Mouse (Mus musculus): Measurements from ENCODE around the gene Pam.

Gene Pam

GRCm38 (mm10) chr1:98119595-98119994 lies 24.1 kb upstream of the Pam start:
- no peak for TF ChIP-seq NANOG (IDR thresholded peaks at IDR 0.05; ENCODE audit: borderline replicate concordance, low read length)
- no peak for TF ChIP-seq CTCF (conservative IDR thresholded peaks at IDR 0.05; ENCODE audit: low read length)
- Histone ChIP-seq H3K9me3 (ENCODE audit: low read length) (no peaks in the 10 kb centered on the region), H3K4me3 (replicated peaks; ENCODE audit: low read length) (no peak overlapping the region), H3K4me1 (replicated peaks; ENCODE audit: low read depth, low read length) (no peaks in the 10 kb centered on the region), H3K27me3 (ENCODE audit: insufficient read depth, low read length) (no peaks in the 10 kb centered on the region), H3K36me3 (ENCODE audit: insufficient read depth, low read length) (no peaks in the 10 kb centered on the region)

GRCm38 (mm10) chr1:98107599-98107998 lies 12.2 kb upstream of the Pam start:
- TF ChIP-seq POU5F1 (IDR thresholded peaks at IDR 0.05; ENCODE audit: borderline replicate concordance, low read length) (no peak), NANOG (IDR thresholded peaks at IDR 0.05; ENCODE audit: borderline replicate concordance, low read length) (no peak), CTCF (conservative IDR thresholded peaks at IDR 0.05; ENCODE audit: low read length) (no peak)
- H3K36me3 ChIP-seq (ENCODE audit: insufficient read depth, low read length): no peaks in the 10 kb centered on the region
- no peaks in the 10 kb centered on the region for H3K9me3 ChIP-seq (ENCODE audit: low read length)
- no peak overlapping the region for H3K4me3 ChIP-seq (replicated peaks; ENCODE audit: low read length)
- no peaks in the 10 kb centered on the region for H3K27me3 ChIP-seq (ENCODE audit: insufficient read depth, low read length)
- no peaks in the 10 kb centered on the region for H3K4me1 ChIP-seq (replicated peaks; ENCODE audit: low read depth, low read length)

GRCm38 (mm10) chr1:98099441-98099840 lies 4.0 kb upstream of the Pam start:
- Histone ChIP-seq H3K36me3 (ENCODE audit: insufficient read depth, low read length) (no peaks in the 10 kb centered on the region), H3K4me3 (replicated peaks; ENCODE audit: low read length) (no peak overlapping the region), H3K27me3 (ENCODE audit: insufficient read depth, low read length) (peaks cover 30% of the 10 kb centered on the region), H3K4me1 (replicated peaks; ENCODE audit: low read depth, low read length) (peaks cover 9% of the 10 kb centered on the region), H3K9me3 (ENCODE audit: low read length) (no peaks in the 10 kb centered on the region)
- TF ChIP-seq POU5F1 (IDR thresholded peaks at IDR 0.05; ENCODE audit: borderline replicate concordance, low read length) (no peak), CTCF (conservative IDR thresholded peaks at IDR 0.05; ENCODE audit: low read length) (no peak), NANOG (IDR thresholded peaks at IDR 0.05; ENCODE audit: borderline replicate concordance, low read length) (no peak)

- Histone ChIP-seq H3K36me3 (ENCODE audit: insufficient read depth, low read length) (no peaks in the 10 kb centered on the region), H3K4me3 (replicated peaks; ENCODE audit: low read length) (no peak overlapping the region), H3K4me1 (replicated peaks; ENCODE audit: low read depth, low read length) (peaks cover 14% of the 10 kb centered on the region), H3K27me3 (ENCODE audit: insufficient read depth, low read length) (peaks cover 32% of the 10 kb centered on the region), H3K9me3 (ENCODE audit: low read length) (no peaks in the 10 kb centered on the region)
- no peak for TF ChIP-seq POU5F1 (IDR thresholded peaks at IDR 0.05; ENCODE audit: borderline replicate concordance, low read length)
- no peak for TF ChIP-seq CTCF (conservative IDR thresholded peaks at IDR 0.05; ENCODE audit: low read length)
- no peak for TF ChIP-seq NANOG (IDR thresholded peaks at IDR 0.05; ENCODE audit: borderline replicate concordance, low read length)
Measured at GRCm38 (mm10) chr1:98097957-98098729, 2.7 kb upstream of the Pam start.

DNA sequence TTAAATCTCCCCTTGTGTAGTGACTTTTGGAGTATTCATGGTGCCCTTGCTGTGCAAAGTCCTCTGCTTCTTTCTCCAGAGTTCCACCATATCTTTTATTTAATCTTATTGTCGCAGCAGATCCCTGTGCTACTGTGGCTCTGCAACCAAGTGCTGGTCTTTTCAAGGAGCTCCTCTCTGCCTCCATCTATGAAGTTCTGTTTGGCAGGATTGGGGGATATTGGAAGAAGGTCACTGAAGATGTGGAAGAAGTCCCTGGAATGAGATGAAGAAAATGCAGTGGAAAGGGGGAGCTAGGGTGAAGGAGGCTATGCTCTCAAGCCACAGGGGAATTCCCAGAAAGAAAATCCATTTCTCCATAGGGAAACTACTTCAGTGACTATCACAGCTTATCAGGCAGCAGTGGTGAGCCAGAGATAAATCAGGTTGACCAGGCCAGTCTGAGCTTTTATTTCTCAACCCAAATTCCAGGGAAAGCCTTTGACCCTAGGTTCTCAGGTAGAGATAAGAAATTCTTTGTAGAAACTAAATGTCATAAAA lies 1.0 kb upstream of the Pam start:
- peaks cover 32% of the 10 kb centered on the region for H3K27me3 ChIP-seq (ENCODE audit: insufficient read depth, low read length)
- peaks cover 14% of the 10 kb centered on the region for H3K4me1 ChIP-seq (replicated peaks; ENCODE audit: low read depth, low read length)
- TF ChIP-seq CTCF (conservative IDR thresholded peaks at IDR 0.05; ENCODE audit: low read length) (no peak), NANOG (IDR thresholded peaks at IDR 0.05; ENCODE audit: borderline replicate concordance, low read length) (no peak)
- no peaks in the 10 kb centered on the region for H3K9me3 ChIP-seq (ENCODE audit: low read length)
- H3K36me3 ChIP-seq (ENCODE audit: insufficient read depth, low read length): no peaks in the 10 kb centered on the region
- no peak overlapping the region; the same call in 1 of the 2 replicates for H3K4me3 ChIP-seq (replicated peaks; ENCODE audit: low read length)

DNA sequence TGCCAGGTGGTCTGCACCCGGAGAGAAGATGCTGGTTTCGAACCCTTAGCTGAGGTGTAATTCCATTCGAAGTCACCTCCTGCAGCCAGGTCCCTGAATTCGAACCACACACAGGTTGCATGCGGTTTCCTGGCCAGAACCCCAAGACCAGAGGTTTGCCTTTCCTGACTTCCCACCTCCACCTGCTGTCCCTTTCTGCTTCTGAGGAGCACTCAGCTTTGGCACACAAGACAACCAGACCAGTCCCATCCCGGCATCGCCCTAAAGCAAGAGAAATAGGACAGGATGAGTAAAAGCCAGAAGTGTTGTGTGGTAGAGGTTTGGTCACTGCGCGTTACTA lies 515 bp upstream of the Pam start:
- H3K27me3 ChIP-seq (ENCODE audit: insufficient read depth, low read length): peaks cover 33% of the 10 kb centered on the region
- H3K4me1 ChIP-seq (replicated peaks; ENCODE audit: low read depth, low read length): peaks cover 14% of the 10 kb centered on the region
- H3K36me3 ChIP-seq (ENCODE audit: insufficient read depth, low read length): no peaks in the 10 kb centered on the region
- no peaks in the 10 kb centered on the region for H3K9me3 ChIP-seq (ENCODE audit: low read length)
- H3K4me3 ChIP-seq (replicated peaks; ENCODE audit: low read length): peak overlapping the region; percentile 89
- TF ChIP-seq POU5F1 (IDR thresholded peaks at IDR 0.05; ENCODE audit: borderline replicate concordance, low read length) (no peak), CTCF (conservative IDR thresholded peaks at IDR 0.05; ENCODE audit: low read length) (no peak)

DNA sequence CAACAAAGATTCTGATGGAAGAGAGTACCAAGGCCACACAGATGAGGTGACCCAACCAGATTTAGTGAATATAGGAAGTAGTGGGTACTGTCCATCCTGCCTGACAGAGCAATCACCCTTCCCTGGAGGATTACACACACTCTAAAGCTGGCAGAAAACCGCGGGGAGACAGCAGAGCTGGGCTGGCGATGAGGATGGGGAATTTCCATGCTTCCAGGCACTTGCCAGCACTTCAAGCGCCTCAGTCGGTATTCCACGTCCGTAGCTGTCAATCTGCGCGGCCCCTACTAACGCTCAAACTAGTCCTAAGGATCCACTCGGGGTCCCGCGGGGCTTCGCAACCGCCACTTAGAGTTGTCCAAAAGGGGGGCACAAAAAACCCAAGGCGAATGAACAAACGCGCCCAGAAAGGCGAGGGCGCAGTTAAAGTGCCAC lies 618 bp downstream of the Pam start:
- no peaks in the 10 kb centered on the region for H3K9me3 ChIP-seq (ENCODE audit: low read length)
- H3K4me1 ChIP-seq (replicated peaks; ENCODE audit: low read depth, low read length): peaks cover 14% of the 10 kb centered on the region
- H3K27me3 ChIP-seq (ENCODE audit: insufficient read depth, low read length): peaks cover 37% of the 10 kb centered on the region
- H3K4me3 ChIP-seq (replicated peaks; ENCODE audit: low read length): peak overlapping the region; percentile 89
- H3K36me3 ChIP-seq (ENCODE audit: insufficient read depth, low read length): no peaks in the 10 kb centered on the region
- no peak for TF ChIP-seq NANOG (IDR thresholded peaks at IDR 0.05; ENCODE audit: borderline replicate concordance, low read length)
- TF ChIP-seq CTCF (conservative IDR thresholded peaks at IDR 0.05; ENCODE audit: low read length): no peak
- no peak for TF ChIP-seq POU5F1 (IDR thresholded peaks at IDR 0.05; ENCODE audit: borderline replicate concordance, low read length)

DNA sequence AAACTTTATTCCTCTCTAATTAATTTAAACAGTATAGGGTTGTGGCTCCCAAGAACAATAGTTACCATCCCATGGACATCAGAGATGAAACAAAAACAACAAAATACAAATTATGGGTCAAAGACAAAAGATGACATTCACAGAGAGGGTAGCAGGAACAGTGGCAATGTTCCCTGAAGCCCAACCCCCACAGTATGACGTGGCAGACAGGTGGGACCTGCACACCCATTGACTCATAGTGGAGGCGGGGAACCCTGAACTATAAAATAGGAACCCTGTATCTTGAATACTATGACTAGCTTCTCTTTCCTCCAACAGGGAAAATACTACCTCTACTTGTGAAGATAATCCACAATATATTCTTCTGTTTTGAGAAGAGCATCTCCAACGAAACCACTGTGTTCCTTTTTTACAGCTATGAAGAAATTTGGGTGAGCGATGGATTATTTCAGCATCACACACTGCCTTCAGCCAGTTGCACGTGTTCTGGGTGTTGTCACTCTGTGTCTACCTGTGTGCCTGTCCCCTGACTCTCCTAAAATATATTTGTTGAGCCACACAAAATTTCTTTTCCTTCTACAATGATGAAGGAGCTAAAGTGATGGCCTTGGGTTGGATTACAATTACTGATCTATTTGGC lies 6.0 kb downstream of the Pam start:
- TF ChIP-seq CTCF (conservative IDR thresholded peaks at IDR 0.05; ENCODE audit: low read length) (no peak), POU5F1 (IDR thresholded peaks at IDR 0.05; ENCODE audit: borderline replicate concordance, low read length) (no peak), NANOG (IDR thresholded peaks at IDR 0.05; ENCODE audit: borderline replicate concordance, low read length) (no peak)

More for the DNA sequence above, 6.0 kb downstream of the Pam start:
- no peaks in the 10 kb centered on the region for H3K9me3 ChIP-seq (ENCODE audit: low read length)
- H3K4me1 ChIP-seq (replicated peaks; ENCODE audit: low read depth, low read length): peaks cover 36% of the 10 kb centered on the region
- no peaks in the 10 kb centered on the region for H3K36me3 ChIP-seq (ENCODE audit: insufficient read depth, low read length)
- no peak overlapping the region for H3K4me3 ChIP-seq (replicated peaks; ENCODE audit: low read length)
- H3K27me3 ChIP-seq (ENCODE audit: insufficient read depth, low read length): peaks cover 6% of the 10 kb centered on the region

Measured in E14TG2a.4 (cell line).